Mouse (Mus musculus): ENCODE data around the gene Gm281. TPM values are rescaled to one million over a fixed set of nuclear protein-coding genes. Genes with fewer than 3 reads are reported as not detected.

The Gm281 gene
- total RNA-seq (2023) = not detected

DNA sequence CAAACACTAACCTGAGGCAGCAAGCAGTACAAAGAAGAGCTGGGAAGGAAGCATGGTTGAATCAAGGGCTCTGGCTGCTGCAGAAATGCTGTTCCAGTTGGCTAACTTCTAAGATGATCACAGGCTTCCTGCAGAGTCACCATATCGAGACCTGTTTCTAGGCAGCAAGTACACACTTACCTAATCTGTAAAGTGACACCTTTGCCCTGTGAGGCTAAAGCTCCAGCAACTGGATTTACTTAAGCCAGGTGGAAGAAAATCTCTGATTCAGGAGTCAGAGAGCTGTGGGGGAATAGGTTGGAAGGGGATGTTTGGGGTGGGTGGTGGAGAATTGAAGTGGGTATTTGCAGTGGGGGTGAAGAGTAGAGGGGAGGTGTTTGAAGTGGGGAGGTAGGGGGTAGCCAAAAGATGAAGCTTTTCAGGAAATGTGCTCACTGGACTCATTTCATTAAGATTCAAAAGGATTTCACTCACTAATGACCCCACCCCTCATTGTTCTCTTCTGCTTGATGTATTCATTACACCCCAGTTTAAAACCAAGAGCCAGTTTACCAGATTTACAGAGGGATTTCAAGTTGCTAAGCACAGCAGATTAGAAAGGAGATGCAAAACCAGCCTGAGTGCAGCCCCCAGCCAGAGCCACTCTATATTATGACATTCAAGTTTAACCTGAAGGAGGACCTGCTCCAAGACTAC is at the start of gene Gm281:
TSS of gene Gm281 (minus strand) at position 92 of the 696 bp plus-strand sequence.

GRCm38 (mm10) chr14:13961401-13962112 is 47.3 kb upstream of the Gm281 start, which contains the start of the genes Atxn7 and Thoc7:
Atxn7 (plus strand) TSS chr14:13961440.
Thoc7 (minus strand) TSS chr14:13961852.

Other genes with a start within 250 kb of the Gm281 start
- not detected for gene Sntn, start 243.6 kb downstream of the Gm281 start, total RNA-seq (2023)
- 10 to 100 TPM; 39.8 to 40.0 TPM for gene Atxn7, start 47.0 kb upstream of the Gm281 start, total RNA-seq (2023)
- 10 to 100 TPM; 46.8 to 58.7 TPM for gene Thoc7, start 47.4 kb upstream of the Gm281 start, total RNA-seq (2023)
- 10 to 100 TPM; 57.6 to 59.4 TPM for gene Psmd6, start 206.5 kb upstream of the Gm281 start, total RNA-seq (2023)

Data from neutrophil, adult 83 days (primary cell).